Mouse (Mus musculus) midbrain, embryonic 14.5 days (tissue): ENCODE measurements around the gene Nppa. TPM values are rescaled to one million over a fixed set of nuclear protein-coding genes. Genes with fewer than 3 reads are reported as not detected.

ENCODE experiments used
- polyA plus RNA-seq: library from polyadenylated mRNA; unstranded; fragments of >200 nt; fragmentation: Nextera tagmentation; extraction: Ambion mirVana; gene quantifications from 2 replicates; pipeline ENCODE4 v1.2.1, GENCODE M21; 2014

Nppa gene
- polyA plus RNA-seq, 1 experiment from 2014 or later: 2.9 TPM

Other genes with a start within 250 kb of the Nppa start
- gene Zfp984, start 190.9 kb upstream of the Nppa start, polyA plus RNA-seq: 4.5 and 4.8 TPM in 2 replicates
- gene Zfp933, start 152.4 kb upstream of the Nppa start, polyA plus RNA-seq: 8.7 and 10.9 TPM in 2 replicates
- 25.4 and 37.2 TPM in 2 replicates for gene Miip, start 131.9 kb upstream of the Nppa start, polyA plus RNA-seq
- gene Fv1, start 131.7 kb upstream of the Nppa start, polyA plus RNA-seq: 4.9 and 8.7 TPM in 2 replicates
- gene Mfn2, start 96.0 kb upstream of the Nppa start, polyA plus RNA-seq: 56.9 and 77.2 TPM in 2 replicates
- 13.5 and 20.7 TPM in 2 replicates for gene Plod1, start 64.0 kb upstream of the Nppa start, polyA plus RNA-seq
- gene 2510039O18Rik, start 59.8 kb upstream of the Nppa start, polyA plus RNA-seq: 15.5 and 15.8 TPM in 2 replicates
- not detected in 2 replicates for gene Nppb, start 14.9 kb upstream of the Nppa start, polyA plus RNA-seq
- gene Clcn6, start 38.1 kb downstream of the Nppa start, polyA plus RNA-seq: 26.4 and 26.9 TPM in 2 replicates
- 16.9 and 25.4 TPM in 2 replicates for gene Mthfr, start 38.4 kb downstream of the Nppa start, polyA plus RNA-seq
- gene Agtrap, start 87.3 kb downstream of the Nppa start, polyA plus RNA-seq: 3.7 and 6.3 TPM in 2 replicates
- gene Mad2l2, start 129.7 kb downstream of the Nppa start, polyA plus RNA-seq: 122 and 133 TPM in 2 replicates
- 21.8 and 24.7 TPM in 2 replicates for gene Draxin, start 130.0 kb downstream of the Nppa start, polyA plus RNA-seq
- gene Fbxo6, start 151.4 kb downstream of the Nppa start, polyA plus RNA-seq: 18.7 and 22.8 TPM in 2 replicates
- gene Fbxo44, start 159.8 kb downstream of the Nppa start, polyA plus RNA-seq: 102 and 106 TPM in 2 replicates
- gene Fbxo2, start 159.9 kb downstream of the Nppa start, polyA plus RNA-seq: 3.2 and 4.0 TPM in 2 replicates